In genomic region chr9:115237943-115238342, GRCm38 (mm10) we compare ENCODE assay signal across 19 mouse cellular contexts.
"Had no signal": no experiment of that assay in that cellular context is flagged by ENCODE, and none has a peak within 500 bp of the region (broad histone marks: within the 10 kb centered on the region; RNA-seq: fewer than 3 reads in every experiment).

No protein-coding gene starts in this region.

- H3K4me3 ChIP-seq: layer of hippocampus, adult 2 months; left cerebral cortex, adult 2 months; liver, embryonic 15.5 days; myocyte; neural tube, embryonic 13.5 days had no signal

- ATAC-seq: inflammation-experienced regulatory T-cells, adult 6 months; intestine, embryonic 16.5 days had no signal

- H3K9ac ChIP-seq: liver, embryonic 15.5 days; neural tube, embryonic 13.5 days had no signal

- H3K4me2 ChIP-seq: liver, embryonic 15.5 days; neural tube, embryonic 13.5 days had no signal

- H3K9me3 ChIP-seq: liver, embryonic 15.5 days; neural tube, embryonic 13.5 days had no signal

- H3K27ac ChIP-seq: layer of hippocampus, adult 2 months; left cerebral cortex, adult 2 months; liver, embryonic 15.5 days; neural tube, embryonic 13.5 days had no signal

- H3K27me3 ChIP-seq: liver, embryonic 15.5 days; neural tube, embryonic 13.5 days had no signal

- DNase-seq: kidney, adult 18-20 months; kidney, adult 9 months; kidney, postnatal 14 days; kidney, postnatal 4 days; layer of hippocampus, adult 9-11 months; lung, adult 2 months; lung, postnatal 14 days; lung, postnatal 4 days; midbrain, embryonic 14.5 days; retina, postnatal 1 day; thymus, adult 18-20 months; thymus, postnatal 36 days had no signal

- H3K4me1 ChIP-seq: liver, embryonic 15.5 days; neural tube, embryonic 13.5 days had no signal
